Mouse (Mus musculus) 416B (cell line): ENCODE results near the gene Cyp2u1.
"Not testable (repeated sequence)": the region's sequence is repeated elsewhere in the genome, so short reads cannot be mapped to it uniquely, and the experiment has no call there.

Source experiments
- DNase-seq: peaks from one replicate; pipeline ENCODE4 v3.0.0; 2011; ENCODE audit warnings: low read depth

Cyp2u1 gene

GRCm38 (mm10) chr3:131302452-131303319 lies at the start of gene Cyp2u1:
TSS of gene Cyp2u1 (minus strand) at chr3:131303227.
- DNase-seq: peak; percentile 82

- DNase-seq: no peak
Measured at GRCm38 (mm10) chr3:131350539-131350938, 47.5 kb upstream of the Cyp2u1 start.

DNA sequence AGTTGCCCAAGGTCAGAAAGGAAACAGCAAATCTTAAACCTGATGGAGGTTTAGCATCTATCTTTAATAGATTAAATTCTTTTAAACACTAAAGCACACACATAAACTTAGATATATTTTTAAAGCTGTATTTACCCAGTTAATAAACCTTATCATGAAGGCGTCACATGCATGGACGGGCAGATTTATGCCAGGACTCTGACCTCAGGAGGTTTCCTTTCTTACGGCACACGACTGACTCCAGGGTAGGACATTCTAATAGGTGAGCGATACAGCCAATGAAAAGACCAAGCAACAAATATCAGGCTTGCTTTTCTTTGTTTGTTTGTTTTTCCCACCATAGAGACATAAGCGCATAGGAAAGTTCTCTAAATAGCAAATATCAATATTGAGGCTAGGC lies 46.0 kb upstream of the Cyp2u1 start:
- no peak for DNase-seq

DNA sequence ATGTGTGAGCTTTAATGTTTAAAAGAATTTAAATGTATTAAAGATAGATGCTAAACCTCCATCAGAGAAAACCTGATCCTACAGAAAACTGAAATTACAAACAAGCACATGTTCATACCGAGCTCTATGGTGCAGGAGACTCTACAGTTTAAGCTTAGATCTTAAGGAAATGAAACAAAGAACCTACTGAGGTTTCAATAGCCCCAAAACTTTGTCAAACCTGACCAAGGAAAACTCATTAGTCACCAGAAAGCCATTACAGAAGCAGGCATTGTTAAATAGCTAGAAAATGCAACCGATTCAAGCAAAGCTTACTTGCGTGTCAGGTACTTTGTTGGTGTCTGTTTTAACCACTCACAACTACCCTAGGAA lies 45.5 kb upstream of the Cyp2u1 start:
- no peak for DNase-seq

- peak; percentile 75 for DNase-seq
Measured at GRCm38 (mm10) chr3:131347831-131348578, 45.0 kb upstream of the Cyp2u1 start.

GRCm38 (mm10) chr3:131345903-131346302 lies 42.9 kb upstream of the Cyp2u1 start:
- DNase-seq: no peak

DNA sequence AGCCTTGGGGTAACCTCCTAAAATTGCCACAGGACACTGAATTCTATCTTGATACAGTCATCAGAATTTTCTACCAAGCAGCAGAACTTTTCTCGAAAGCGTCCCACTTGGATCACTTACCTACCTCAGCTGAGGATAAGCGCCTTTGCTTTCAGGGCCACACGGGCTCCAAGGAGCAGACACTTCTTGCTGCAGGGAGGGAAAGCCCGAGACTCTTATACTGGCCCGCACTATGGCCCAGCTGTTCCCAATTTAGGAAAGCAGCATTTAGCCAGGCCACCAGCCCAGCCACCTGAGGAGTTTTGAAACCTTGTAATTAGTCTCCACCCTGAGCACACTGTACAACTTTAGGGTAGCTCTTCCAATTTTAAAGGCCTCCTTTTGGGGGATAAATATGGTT lies 40.3 kb upstream of the Cyp2u1 start:
- DNase-seq: no peak

- no peak for DNase-seq
Measured at GRCm38 (mm10) chr3:131340885-131341284, 37.9 kb upstream of the Cyp2u1 start.

DNA sequence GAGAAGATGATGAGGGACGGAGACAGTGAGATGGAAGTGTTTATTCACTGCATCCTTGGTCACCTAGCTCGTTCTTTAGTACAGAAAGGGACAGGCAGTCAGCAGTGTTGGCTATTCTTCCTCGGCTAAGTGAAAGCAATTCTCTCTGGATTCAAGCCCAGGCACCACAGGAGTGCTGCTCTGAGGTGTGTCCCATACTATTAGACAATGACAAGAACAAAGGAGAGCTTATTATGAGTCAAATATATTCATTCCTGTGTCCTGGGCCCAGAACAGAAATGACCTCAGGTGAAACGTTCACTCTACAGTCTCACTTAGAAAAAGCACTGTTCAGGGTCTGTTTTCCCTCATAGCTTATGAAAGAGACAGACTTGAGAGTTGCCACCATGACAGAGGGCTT lies 36.3 kb upstream of the Cyp2u1 start:
- DNase-seq: no peak

DNA sequence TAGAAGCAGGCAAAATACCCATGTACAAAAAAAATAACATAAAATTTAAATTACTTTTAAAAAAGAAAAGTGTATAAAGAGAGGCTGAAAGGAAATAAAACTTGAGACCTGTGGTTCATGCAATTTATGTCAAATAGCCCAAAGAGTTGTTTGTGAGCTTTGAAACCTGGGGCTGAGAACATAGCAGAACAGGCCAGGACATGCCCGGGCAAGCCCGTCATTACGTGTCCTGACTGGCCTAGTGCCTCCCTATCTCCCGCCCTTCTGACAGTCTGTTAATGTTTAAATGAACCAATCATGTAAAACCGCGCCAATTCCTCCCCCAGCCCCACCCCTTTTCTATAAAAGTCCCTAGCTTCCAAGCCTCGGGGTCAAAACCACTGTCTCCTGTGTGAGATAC lies 34.7 kb upstream of the Cyp2u1 start:
- DNase-seq: not testable (repeated sequence)

GRCm38 (mm10) chr3:131336629-131337028 lies 33.6 kb upstream of the Cyp2u1 start:
- no peak for DNase-seq

DNA sequence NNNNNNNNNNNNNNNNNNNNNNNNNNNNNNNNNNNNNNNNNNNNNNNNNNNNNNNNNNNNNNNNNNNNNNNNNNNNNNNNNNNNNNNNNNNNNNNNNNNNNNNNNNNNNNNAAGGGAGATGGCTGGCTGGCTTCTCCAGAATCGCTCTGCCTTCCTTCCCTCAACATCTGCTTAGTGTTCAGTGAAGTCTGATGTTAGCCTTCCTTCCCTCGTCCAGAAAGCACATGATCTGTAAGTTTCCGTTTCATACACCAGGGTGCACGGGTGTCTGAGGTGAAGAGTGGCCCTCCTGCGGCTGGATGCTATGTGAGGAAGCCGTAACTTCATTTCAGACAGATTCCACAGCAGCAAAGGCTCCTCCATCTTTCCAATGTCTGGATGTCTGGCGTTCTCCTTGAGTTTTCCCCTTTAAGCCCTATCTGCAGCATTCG lies 32.1 kb upstream of the Cyp2u1 start:
- no peak for DNase-seq

GRCm38 (mm10) chr3:131327189-131327588 lies 24.2 kb upstream of the Cyp2u1 start:
- no peak for DNase-seq

GRCm38 (mm10) chr3:131326637-131327036 lies 23.6 kb upstream of the Cyp2u1 start:
- DNase-seq: no peak

- no peak for DNase-seq
Measured at GRCm38 (mm10) chr3:131322081-131322815, 19.2 kb upstream of the Cyp2u1 start.

GRCm38 (mm10) chr3:131320184-131320583 lies 17.2 kb upstream of the Cyp2u1 start:
- peak; percentile 85 for DNase-seq

DNA sequence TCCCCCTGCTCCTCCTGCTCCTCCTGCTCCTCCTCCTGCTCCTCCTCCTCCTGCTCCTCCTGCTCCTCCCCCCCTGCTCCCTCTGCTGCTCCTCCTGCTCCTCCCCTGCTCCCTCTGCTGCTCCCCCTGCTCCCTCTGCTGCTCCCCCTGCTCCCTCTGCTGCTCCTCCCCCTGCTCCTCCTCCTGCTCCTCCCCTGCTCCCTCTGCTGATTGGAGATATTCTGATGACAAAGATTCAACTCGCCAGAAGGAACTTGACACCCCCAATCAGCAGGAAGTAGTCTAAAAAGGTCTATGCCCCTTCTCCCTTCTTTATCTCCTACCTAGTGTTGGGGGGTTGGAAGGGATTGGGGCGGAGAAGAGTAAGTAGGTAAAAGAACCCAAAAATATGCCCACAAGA lies 15.2 kb upstream of the Cyp2u1 start:
- no peak for DNase-seq

DNA sequence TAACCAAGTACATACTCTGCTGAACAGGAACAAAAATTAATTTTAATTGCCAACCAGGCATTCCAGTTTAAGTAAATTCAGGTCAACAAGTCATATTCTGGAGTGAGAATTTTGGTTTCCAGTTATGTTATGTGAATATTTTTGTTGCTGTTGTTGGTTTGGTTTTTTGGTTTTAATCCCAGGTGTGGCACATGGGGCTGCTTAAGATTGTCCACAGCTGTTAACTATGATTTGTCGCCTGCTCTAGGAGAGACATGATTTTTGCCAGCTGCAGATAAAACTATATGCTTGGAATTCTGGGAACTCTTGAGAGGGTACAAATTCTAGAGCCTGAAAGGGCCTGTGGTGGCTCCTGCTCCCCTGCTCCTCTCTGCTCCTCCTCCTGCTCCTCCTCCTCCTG lies 14.1 kb upstream of the Cyp2u1 start:
- no peak for DNase-seq

DNA sequence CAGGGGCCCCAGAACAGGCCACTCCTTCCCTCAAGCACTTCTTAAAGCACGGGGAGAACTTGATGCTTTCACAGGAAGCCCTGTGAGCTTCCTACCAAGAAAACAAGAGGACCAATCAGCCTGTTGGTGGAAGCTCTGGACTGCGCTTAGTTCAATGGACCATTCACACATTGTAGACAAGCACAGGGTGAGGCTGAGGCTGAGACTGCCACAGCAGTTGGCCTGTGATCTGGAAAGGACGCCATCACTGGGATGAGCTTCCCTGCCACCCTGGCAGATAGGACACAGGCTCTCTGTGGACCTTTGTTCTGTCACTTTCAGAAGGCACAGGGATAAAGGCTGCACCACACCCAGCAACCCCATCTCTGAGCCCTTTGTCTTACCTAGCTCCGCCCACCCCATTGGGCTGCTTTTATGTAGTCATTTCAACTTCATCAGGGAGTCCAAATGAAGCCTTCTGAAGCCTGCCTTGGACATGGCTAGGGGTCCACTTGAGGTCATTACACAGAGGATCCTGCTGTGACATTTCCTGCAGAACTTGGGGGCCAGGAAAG lies 13.0 kb upstream of the Cyp2u1 start:
- DNase-seq: no peak

- no peak for DNase-seq
Measured at GRCm38 (mm10) chr3:131312340-131312739, 9.3 kb upstream of the Cyp2u1 start.

DNA sequence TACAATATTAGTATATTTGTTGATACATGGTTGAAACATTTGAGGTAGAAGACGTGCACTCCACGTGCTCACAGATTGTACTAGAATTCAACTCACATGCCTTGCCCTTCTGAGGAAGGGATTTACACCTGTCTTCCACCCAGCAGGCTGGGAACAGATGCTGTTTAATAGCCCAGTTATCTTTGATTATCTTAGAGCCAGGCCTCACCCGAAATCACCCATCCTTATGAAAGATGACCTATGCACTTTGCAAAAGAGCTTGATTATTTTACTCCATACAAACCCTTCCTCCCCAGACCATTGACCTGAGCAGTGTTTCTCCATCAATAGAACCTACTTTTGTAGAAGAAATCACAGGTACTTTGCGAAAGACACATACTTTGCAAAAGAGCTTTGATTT lies 7.5 kb upstream of the Cyp2u1 start:
- no peak for DNase-seq

GRCm38 (mm10) chr3:131307811-131308210 lies 4.8 kb upstream of the Cyp2u1 start:
- DNase-seq: no peak
